Mouse (Mus musculus): ENCODE results near the gene Foxp2. TPM values are rescaled to one million over a fixed set of nuclear protein-coding genes. Genes with fewer than 3 reads are reported as not detected.

Gene Foxp2
- 1 to 10 TPM in 1 of 26 experiments, not detected in 25; 1.2 TPM for total RNA-seq (2018; cell fraction: chromatin; rRNA removed)
- total RNA-seq (2018; cell fraction: cytosol; rRNA removed), result not detected
- under 1 TPM in 1 of 26 experiments, not detected in 25; 0.31 TPM for total RNA-seq (2018; cell fraction: nucleus; rRNA removed)
- not detected in 3 replicates for polyA plus RNA-seq (2018)

DNA sequence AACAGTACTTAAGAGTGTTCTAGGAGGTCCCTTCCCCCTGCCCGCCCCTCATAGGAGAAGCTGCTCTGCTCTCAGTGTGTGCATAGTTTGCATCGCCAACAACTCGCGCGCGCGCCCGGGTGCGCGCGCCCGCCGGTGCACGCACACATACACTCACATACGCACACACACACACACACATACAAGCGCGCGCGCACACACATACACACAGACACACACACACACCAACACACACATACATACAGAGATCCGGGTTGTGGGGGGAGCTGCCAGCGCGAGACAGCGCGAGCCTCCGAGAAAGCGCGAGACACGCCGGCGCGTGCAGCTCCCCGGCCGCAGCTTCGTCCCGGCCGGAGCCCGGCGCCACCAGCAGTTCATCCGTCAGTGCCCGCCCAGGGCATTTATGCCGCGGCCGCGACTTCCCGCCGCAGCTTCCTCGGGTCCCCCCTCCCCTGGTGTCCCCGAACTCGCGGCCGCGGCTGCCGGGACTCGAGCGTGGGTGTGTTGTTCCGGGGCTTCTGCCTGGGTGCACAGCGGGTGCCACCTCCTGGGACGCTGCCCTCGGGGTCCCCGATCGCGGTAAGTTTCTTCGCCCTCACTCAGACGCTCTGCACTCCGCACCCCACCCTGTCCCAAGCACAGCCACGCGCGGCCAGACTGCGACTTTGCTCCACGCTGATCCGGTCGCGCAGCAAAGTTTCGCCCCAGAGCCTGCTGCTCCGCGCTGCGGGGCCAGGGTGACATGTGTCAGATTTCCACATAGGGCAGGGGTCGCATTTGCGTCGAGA lies at the start of gene Foxp2:
Gene Foxp2 (plus strand): TSS at position 167 of the 788 bp plus-strand sequence.
- H3K36me3 ChIP-seq (ENCODE audit: inconsistent target), result no peaks in the 10 kb centered on the region
- H3K27ac ChIP-seq, result no peak within 1 kb of the TSS
- no peaks in the 10 kb centered on the region for H3K79me2 ChIP-seq (ENCODE audit: inconsistent target)
- no peak within 1 kb of the TSS for H3K4me3 ChIP-seq (ENCODE audit: inconsistent target)
- WGBS (ENCODE audit: missing documents), result under 1% methylated on average over 75 of the region's 80 CpGs

DNA sequence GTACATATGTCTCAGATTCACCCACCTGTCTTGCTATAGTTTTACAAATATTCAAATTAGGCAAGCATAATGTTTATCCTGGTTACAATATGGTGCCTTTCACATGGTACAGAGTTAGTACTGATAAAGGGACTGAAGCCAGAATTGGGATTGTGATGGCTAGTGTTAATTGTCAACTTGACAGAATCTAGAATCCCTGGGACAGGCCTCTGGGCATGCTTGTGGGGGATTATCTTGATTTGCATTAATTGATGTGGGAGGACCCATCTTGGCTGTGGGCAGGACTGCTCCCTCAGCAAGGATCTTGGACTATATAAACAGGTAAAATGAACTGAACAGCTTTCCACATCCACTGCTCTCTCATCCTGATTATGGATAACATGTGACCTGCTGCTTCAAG lies 15.9 kb upstream of the Foxp2 start:
- no peaks in the 10 kb centered on the region for H3K36me3 ChIP-seq (ENCODE audit: inconsistent target)
- H3K27ac ChIP-seq, result no peak overlapping the region
- no peak overlapping the region for H3K4me3 ChIP-seq (ENCODE audit: inconsistent target)
- no peaks in the 10 kb centered on the region for H3K79me2 ChIP-seq (ENCODE audit: inconsistent target)

- no peak overlapping the region for H3K27ac ChIP-seq
- no peaks in the 10 kb centered on the region for H3K36me3 ChIP-seq (ENCODE audit: inconsistent target)
- WGBS (ENCODE audit: missing documents), result 0% methylated on average over 2 of the region's 2 CpGs
- no peak overlapping the region for H3K4me3 ChIP-seq (ENCODE audit: inconsistent target)
- no peaks in the 10 kb centered on the region for H3K79me2 ChIP-seq (ENCODE audit: inconsistent target)
Measured at GRCm38 (mm10) chr6:14897028-14897427, 4.1 kb upstream of the Foxp2 start.

GRCm38 (mm10) chr6:14898096-14898855 lies 2.9 kb upstream of the Foxp2 start:
- Histone ChIP-seq H3K4me3 (ENCODE audit: inconsistent target) (no peak overlapping the region), H3K27ac (no peak overlapping the region), H3K79me2 (ENCODE audit: inconsistent target) (no peaks in the 10 kb centered on the region), H3K36me3 (ENCODE audit: inconsistent target) (no peaks in the 10 kb centered on the region)
- WGBS (ENCODE audit: missing documents), result 11% methylated on average over 28 of the region's 31 CpGs

DNA sequence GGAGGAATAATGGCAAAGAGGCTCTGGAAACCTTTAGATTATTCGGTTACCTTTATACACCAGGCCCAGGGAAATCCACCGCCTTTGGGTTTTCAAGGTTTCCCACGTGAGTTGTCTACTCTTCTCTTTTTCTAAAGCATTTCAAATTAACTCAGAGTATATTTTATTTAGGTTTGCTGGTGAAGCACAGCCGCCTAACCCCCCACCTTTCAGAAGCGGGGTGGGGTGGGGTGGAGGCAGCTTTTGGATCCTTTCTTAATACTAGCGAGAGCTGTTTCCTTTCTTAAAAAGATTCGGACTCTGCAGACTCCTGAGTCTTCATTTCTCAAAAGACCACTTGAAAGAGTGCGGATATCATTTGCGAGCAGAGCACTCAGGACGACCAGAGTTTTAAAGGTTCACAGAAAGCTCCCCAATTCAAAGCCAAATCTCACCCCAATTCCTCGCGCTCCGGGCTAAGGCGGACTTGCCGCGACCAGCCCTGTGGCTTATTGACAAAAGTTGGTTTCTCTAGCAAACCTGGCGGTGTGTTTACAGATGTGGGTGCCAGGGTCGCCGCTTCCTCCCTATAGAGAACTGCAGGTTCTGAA lies 2.0 kb upstream of the Foxp2 start:
- 5% methylated on average over 17 of the region's 19 CpGs for WGBS (ENCODE audit: missing documents)
- H3K27ac ChIP-seq, result no peak overlapping the region
- no peaks in the 10 kb centered on the region for H3K36me3 ChIP-seq (ENCODE audit: inconsistent target)
- H3K79me2 ChIP-seq (ENCODE audit: inconsistent target), result no peaks in the 10 kb centered on the region
- no peak overlapping the region for H3K4me3 ChIP-seq (ENCODE audit: inconsistent target)

GRCm38 (mm10) chr6:14899936-14900578 lies 1.1 kb upstream of the Foxp2 start:
- H3K27ac ChIP-seq, result no peak overlapping the region

DNA sequence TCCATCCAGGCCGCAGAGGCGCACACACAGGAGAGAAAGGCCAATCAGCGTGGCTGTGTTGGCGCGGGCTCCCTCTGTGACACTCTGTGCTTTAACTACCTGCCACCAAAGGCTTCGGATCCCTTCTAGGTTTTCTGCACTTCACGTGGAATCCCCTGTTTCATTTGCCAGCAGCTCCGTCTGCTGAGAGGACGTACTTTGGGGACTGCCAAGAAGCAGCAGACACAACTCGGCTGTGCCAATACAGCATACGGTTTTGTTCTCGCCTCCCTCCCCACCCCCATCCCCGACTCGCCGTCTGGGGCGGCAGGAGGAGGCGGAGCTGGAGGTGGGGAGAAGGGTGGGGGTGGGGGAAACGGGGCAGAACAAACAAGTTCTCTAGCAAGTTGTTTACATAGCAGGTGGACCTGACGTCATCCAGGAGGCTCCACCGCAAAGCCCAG lies 549 bp upstream of the Foxp2 start:
- Histone ChIP-seq H3K4me3 (ENCODE audit: inconsistent target) (no peak overlapping the region), H3K79me2 (ENCODE audit: inconsistent target) (no peaks in the 10 kb centered on the region), H3K27ac (no peak overlapping the region), H3K36me3 (ENCODE audit: inconsistent target) (no peaks in the 10 kb centered on the region)
- 3% methylated on average over 20 of the region's 20 CpGs for WGBS (ENCODE audit: missing documents)

More at GRCm38 (mm10) chr6:14899936-14900578, 1.1 kb upstream of the Foxp2 start:
- H3K79me2 ChIP-seq (ENCODE audit: inconsistent target), result no peaks in the 10 kb centered on the region
- no peaks in the 10 kb centered on the region for H3K36me3 ChIP-seq (ENCODE audit: inconsistent target)
- 2% methylated on average over 29 of the region's 29 CpGs for WGBS (ENCODE audit: missing documents)
- no peak overlapping the region for H3K4me3 ChIP-seq (ENCODE audit: inconsistent target)

GRCm38 (mm10) chr6:14901971-14902670 lies 972 bp downstream of the Foxp2 start:
- H3K4me3 ChIP-seq (ENCODE audit: inconsistent target), result no peak overlapping the region

DNA sequence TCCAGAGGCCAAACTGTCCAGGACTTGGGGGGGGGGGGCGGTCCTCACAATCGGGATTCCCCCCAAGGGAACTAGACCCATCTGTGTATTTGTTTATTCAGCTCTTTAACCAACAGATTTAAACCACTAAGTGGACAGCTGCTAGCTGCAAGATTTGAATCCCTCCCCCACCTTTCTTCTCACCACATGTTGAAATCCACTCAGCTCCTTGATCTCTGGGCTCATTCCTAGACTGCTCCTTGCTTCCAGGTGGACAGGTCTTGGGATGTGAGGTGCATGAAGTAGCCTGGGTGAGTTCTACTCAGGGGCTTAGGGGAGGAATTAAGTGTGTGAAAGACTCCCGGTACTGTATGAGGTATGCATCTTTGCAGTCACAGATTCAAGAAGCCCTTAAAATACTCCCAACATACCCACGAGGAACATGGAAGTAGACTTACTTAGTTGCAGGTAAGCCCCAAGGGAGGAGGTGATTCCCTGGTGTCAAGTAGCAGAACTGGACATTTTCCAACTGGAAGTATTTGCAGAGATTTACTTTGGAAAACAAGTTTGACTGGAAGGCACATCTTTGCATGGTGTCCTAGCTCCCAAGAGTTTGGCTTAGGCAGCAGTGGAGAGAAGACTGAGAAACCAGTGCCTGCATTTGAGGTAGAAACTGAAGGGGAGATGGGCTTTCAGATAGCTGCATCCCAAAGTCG lies 2.3 kb downstream of the Foxp2 start:
- H3K4me3 ChIP-seq (ENCODE audit: inconsistent target), result no peak overlapping the region
- no peak overlapping the region for H3K27ac ChIP-seq
- no peaks in the 10 kb centered on the region for H3K79me2 ChIP-seq (ENCODE audit: inconsistent target)
- 54% methylated on average over 5 of the region's 5 CpGs for WGBS (ENCODE audit: missing documents)
- no peaks in the 10 kb centered on the region for H3K36me3 ChIP-seq (ENCODE audit: inconsistent target)

More at GRCm38 (mm10) chr6:14901971-14902670, 972 bp downstream of the Foxp2 start:
- no peaks in the 10 kb centered on the region for H3K36me3 ChIP-seq (ENCODE audit: inconsistent target)
- no peaks in the 10 kb centered on the region for H3K79me2 ChIP-seq (ENCODE audit: inconsistent target)
- H3K27ac ChIP-seq, result no peak overlapping the region
- WGBS (ENCODE audit: missing documents), result 18% methylated on average over 13 of the region's 13 CpGs

DNA sequence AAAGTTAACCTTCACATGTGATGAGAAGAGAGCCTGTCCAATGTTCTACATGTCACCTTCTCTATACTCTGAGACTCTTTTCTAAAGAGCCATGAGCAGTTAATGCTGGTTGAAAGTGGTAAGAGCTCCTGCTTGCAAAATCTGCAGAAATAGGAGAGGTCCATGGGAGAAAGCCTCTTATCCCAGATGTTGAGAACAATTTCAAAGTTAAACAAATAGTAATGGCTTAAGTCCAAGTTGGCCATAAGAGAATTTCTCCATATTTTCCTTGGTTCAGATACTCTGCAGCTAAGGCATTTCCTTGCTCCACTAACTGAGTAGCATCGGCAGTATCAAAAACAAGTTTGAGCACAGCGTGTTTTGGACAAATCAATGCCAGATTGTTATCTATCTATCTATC lies 13.9 kb downstream of the Foxp2 start:
- no peak overlapping the region for H3K27ac ChIP-seq
- H3K4me3 ChIP-seq (ENCODE audit: inconsistent target), result no peak overlapping the region
- WGBS (ENCODE audit: missing documents), result 72% methylated on average over 2 of the region's 2 CpGs
- H3K79me2 ChIP-seq (ENCODE audit: inconsistent target), result no peaks in the 10 kb centered on the region
- H3K36me3 ChIP-seq (ENCODE audit: inconsistent target), result no peaks in the 10 kb centered on the region

DNA sequence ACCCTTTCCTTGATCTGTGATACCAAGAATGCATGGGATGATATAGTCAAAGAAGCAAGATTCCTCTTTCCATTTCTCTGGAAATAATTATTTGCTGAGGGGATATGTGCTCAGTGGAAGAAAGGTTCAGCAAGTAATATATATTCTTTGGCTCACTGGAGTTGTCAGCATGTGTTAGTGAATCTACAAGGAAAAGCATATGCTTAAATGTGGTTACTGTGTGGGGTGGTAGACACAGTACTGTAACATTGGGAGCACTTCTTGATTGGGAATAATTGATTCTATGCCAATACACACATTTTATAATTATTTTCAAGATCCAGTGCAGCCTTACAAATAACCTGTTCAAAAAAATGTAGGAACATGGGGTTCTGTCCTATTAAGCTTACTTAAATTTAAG lies 21.6 kb downstream of the Foxp2 start:
- H3K4me3 ChIP-seq (ENCODE audit: inconsistent target), result no peak overlapping the region
- no peaks in the 10 kb centered on the region for H3K79me2 ChIP-seq (ENCODE audit: inconsistent target)
- H3K27ac ChIP-seq, result no peak overlapping the region
- H3K36me3 ChIP-seq (ENCODE audit: inconsistent target), result no peaks in the 10 kb centered on the region

DNA sequence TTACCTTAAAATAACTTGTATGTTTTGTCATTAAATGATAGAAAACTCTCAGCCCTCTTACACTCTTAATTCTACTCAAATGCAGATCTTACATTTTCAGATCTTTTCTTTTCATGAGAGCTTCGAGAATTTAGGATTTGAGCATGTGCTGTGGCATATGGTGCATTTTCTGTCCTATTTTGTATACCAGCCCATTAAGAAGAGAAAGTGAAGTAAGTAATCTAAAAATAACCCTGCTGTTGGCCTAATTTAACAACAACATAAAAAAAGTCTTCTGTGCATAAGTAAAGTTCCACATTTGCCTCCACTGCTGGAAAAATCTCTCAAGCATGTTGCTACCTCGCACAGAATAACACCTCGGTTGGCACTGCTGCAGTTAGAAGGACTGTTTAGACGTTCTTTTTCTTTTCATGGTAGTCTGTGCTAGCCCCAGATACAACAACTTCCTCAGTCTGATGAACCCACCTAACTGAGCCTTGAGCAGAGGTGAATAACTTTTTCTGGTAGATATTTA lies 23.9 kb downstream of the Foxp2 start:
- Histone ChIP-seq H3K4me3 (ENCODE audit: inconsistent target) (no peak overlapping the region), H3K79me2 (ENCODE audit: inconsistent target) (no peaks in the 10 kb centered on the region), H3K27ac (no peak overlapping the region), H3K36me3 (ENCODE audit: inconsistent target) (no peaks in the 10 kb centered on the region)
- WGBS (ENCODE audit: missing documents), result 80% methylated on average over 4 of the region's 4 CpGs

- H3K4me3 ChIP-seq (ENCODE audit: inconsistent target), result no peak overlapping the region
- 83% methylated on average over 6 of the region's 6 CpGs for WGBS (ENCODE audit: missing documents)
- H3K27ac ChIP-seq, result no peak overlapping the region
- no peaks in the 10 kb centered on the region for H3K36me3 ChIP-seq (ENCODE audit: inconsistent target)
- H3K79me2 ChIP-seq (ENCODE audit: inconsistent target), result no peaks in the 10 kb centered on the region
Measured at GRCm38 (mm10) chr6:14951060-14951459, 49.9 kb downstream of the Foxp2 start.
